Mouse (Mus musculus) heart, adult 8-10 months (tissue): ENCODE results near the gene Sycp2l. TPM values are rescaled to one million over a fixed set of nuclear protein-coding genes. Genes with fewer than 3 reads are reported as not detected.
"Not testable (repeated sequence)": the region's sequence is repeated elsewhere in the genome, so short reads cannot be mapped to it uniquely, and the experiment has no call there.

Source experiments
- DNase-seq: peaks from one replicate; pipeline ENCODE4 v3.0.0; 2022; ENCODE audit warnings: low spot score
- total RNA-seq, 4 experiments: library from RNA; stranded (reverse); gene quantifications; 2 replicates each; pipeline ENCODE4 v1.2.4; 2022

The Sycp2l gene
- total RNA-seq, 4 experiments from 2014 or later = not detected

GRCm38 (mm10) chr13:41123666-41124225 lies 9.6 kb downstream of the Sycp2l start:
- DNase-seq = no peak

- no peak for DNase-seq
These were observed 14.2 kb downstream of the Sycp2l start for GRCm38 (mm10) chr13:41128326-41128725.

GRCm38 (mm10) chr13:41129061-41129460 lies 15.0 kb downstream of the Sycp2l start:
- no peak for DNase-seq

GRCm38 (mm10) chr13:41134901-41135300 lies 20.8 kb downstream of the Sycp2l start:
- DNase-seq = peak; percentile 38

- DNase-seq = no peak
These were observed 31.4 kb downstream of the Sycp2l start for GRCm38 (mm10) chr13:41145433-41145970.

- DNase-seq = peak; percentile 43
These were observed 32.2 kb downstream of the Sycp2l start for GRCm38 (mm10) chr13:41146271-41146670.

- DNase-seq = no peak
These were observed 39.0 kb downstream of the Sycp2l start for GRCm38 (mm10) chr13:41153146-41153545.

- DNase-seq = no peak
These were observed 44.3 kb downstream of the Sycp2l start for GRCm38 (mm10) chr13:41158426-41158825.

GRCm38 (mm10) chr13:41187886-41188285 lies 73.8 kb downstream of the Sycp2l start:
- no peak for DNase-seq

GRCm38 (mm10) chr13:41195640-41196333 lies 81.7 kb downstream of the Sycp2l start:
- DNase-seq = no peak

GRCm38 (mm10) chr13:41200861-41201260 lies 86.8 kb downstream of the Sycp2l start:
- DNase-seq = no peak

- DNase-seq = no peak
These were observed 89.2 kb downstream of the Sycp2l start for GRCm38 (mm10) chr13:41203289-41203688.

GRCm38 (mm10) chr13:41203691-41204090 lies 89.6 kb downstream of the Sycp2l start:
- no peak for DNase-seq

GRCm38 (mm10) chr13:41205568-41205967 lies 91.5 kb downstream of the Sycp2l start:
- not testable (repeated sequence) for DNase-seq

GRCm38 (mm10) chr13:41206241-41206640 lies 92.1 kb downstream of the Sycp2l start:
- no peak for DNase-seq

GRCm38 (mm10) chr13:41211276-41211675 lies 97.2 kb downstream of the Sycp2l start:
- DNase-seq = no peak

- DNase-seq = no peak
These were observed 98.6 kb downstream of the Sycp2l start for GRCm38 (mm10) chr13:41212558-41213322.

- DNase-seq = no peak
These were observed 101.6 kb downstream of the Sycp2l start for GRCm38 (mm10) chr13:41215669-41216068.

- no peak for DNase-seq
These were observed 102.1 kb downstream of the Sycp2l start for GRCm38 (mm10) chr13:41216236-41216635.

- DNase-seq = no peak
These were observed 104.9 kb downstream of the Sycp2l start for GRCm38 (mm10) chr13:41219056-41219455.

GRCm38 (mm10) chr13:41219687-41220303 lies 105.7 kb downstream of the Sycp2l start:
- DNase-seq = no peak

- peak; percentile 21 for DNase-seq
These were observed 106.3 kb downstream of the Sycp2l start, which contains the start of gene Elovl2 for GRCm38 (mm10) chr13:41220304-41220834. TSS of gene Elovl2 (minus strand) at chr13:41220405.
